Comparison of ENCODE assay signal across 8 mouse cellular contexts in genomic region chr3:79567703-79568362, GRCm38 (mm10). TPM values are rescaled to one million over a fixed set of nuclear protein-coding genes. Genes with fewer than 3 reads are reported as not detected.
DNase-seq lines count a peak whose midpoint lies in the region; ATAC-seq lines count a peak whose summit lies in the region.

Gene Fnip2 (minus strand): TSS chr3:79567796.

- intact Hi-C loops in heart, postnatal 14 days (cut with DNase I) = loop anchor here (5.0 kb wide), 1 partner anchor 51 kb away; no protein-coding TSS in a partner anchor

- no peaks in the 10 kb centered on the region; the same call in 1 of the 2 replicates for H3K4me1 ChIP-seq in forebrain, embryonic 14.5 days (ENCODE audit: control insufficient read depth, insufficient read depth, low read length)
- H3K4me1 ChIP-seq in neural tube, embryonic 15.5 days = peaks cover 35% of the 10 kb centered on the region

- DNase-seq in ES-CJ7 (ENCODE audit: low read depth, low spot score) = peak; percentile 99
- peak; percentile 89 for DNase-seq in cerebellum, adult 11 months
- DNase-seq in forebrain, embryonic 14.5 days (ENCODE audit: low spot score) = peak; percentile 96
- peak; percentile 85 to 90 for DNase-seq in heart, postnatal 14 days
- DNase-seq in layer of hippocampus, adult 11-12 months (ENCODE audit: low spot score) = peak; percentile 92
- peak; percentile 93 to 95 for DNase-seq in lung, adult 18-20 months
- peak; percentile 91 for DNase-seq in testis, postnatal 14 days (ENCODE audit: low spot score)

- peak within 1 kb of the TSS; percentile 78 for H3K9ac ChIP-seq in forebrain, embryonic 14.5 days (ENCODE audit: low read length)
- peak within 1 kb of the TSS; percentile 69 for H3K9ac ChIP-seq in neural tube, embryonic 15.5 days (replicated peaks)

- H3K27ac ChIP-seq in forebrain, embryonic 14.5 days (ENCODE audit: low read depth, low read length) = peak within 1 kb of the TSS; percentile 77
- H3K27ac ChIP-seq in neural tube, embryonic 15.5 days (replicated peaks) = peak within 1 kb of the TSS; percentile 81

- ATAC-seq in forebrain, embryonic 14.5 days = peak; percentile 96
- ATAC-seq in neural tube, embryonic 15.5 days (ENCODE audit: low FRiP score) = peak; percentile 95

- H3K36me3 ChIP-seq in forebrain, embryonic 14.5 days (ENCODE audit: control insufficient read depth, insufficient read depth, low read length) = no peaks in the 10 kb centered on the region
- H3K36me3 ChIP-seq in neural tube, embryonic 15.5 days = no peaks in the 10 kb centered on the region

- peak within 1 kb of the TSS; percentile 87 for H3K4me2 ChIP-seq in forebrain, embryonic 14.5 days (ENCODE audit: low read length)
- peak within 1 kb of the TSS; percentile 89 for H3K4me2 ChIP-seq in neural tube, embryonic 15.5 days

- WGBS in forebrain, embryonic 14.5 days = under 1% methylated on average over 55 of the region's 55 CpGs
- under 1% methylated on average over 48 of the region's 55 CpGs for WGBS in neural tube, embryonic 15.5 days

- H3K27me3 ChIP-seq in forebrain, embryonic 14.5 days (replicated peaks; ENCODE audit: control insufficient read depth, insufficient read depth, low read length) = no peaks in the 10 kb centered on the region
- H3K27me3 ChIP-seq in neural tube, embryonic 15.5 days (replicated peaks) = no peaks in the 10 kb centered on the region

- no peaks in the 10 kb centered on the region for H3K9me3 ChIP-seq in forebrain, embryonic 14.5 days (replicated peaks; ENCODE audit: control insufficient read depth, low read length)
- no peaks in the 10 kb centered on the region for H3K9me3 ChIP-seq in neural tube, embryonic 15.5 days (replicated peaks)

- H3K4me3 ChIP-seq in forebrain, embryonic 14.5 days (ENCODE audit: low read depth, low read length) = peak within 1 kb of the TSS; percentile 74
- H3K4me3 ChIP-seq in neural tube, embryonic 15.5 days (replicated peaks) = peak within 1 kb of the TSS; percentile 65

RNA-seq across cellular contexts. Expression of gene Fnip2, which starts in this region (rescaled TPM):
- polyA plus RNA-seq in forebrain, embryonic 14.5 days (2014; fragmentation: Nextera tagmentation; extraction: Ambion mirVana) = 3.0 and 3.6 TPM in 2 replicates
- 10 to 100 TPM; 13.9 to 15.9 TPM for total RNA-seq in heart, postnatal 14 days (2021)
- polyA plus RNA-seq in neural tube, embryonic 15.5 days (2015; fragmentation: Nextera tagmentation; extraction: Ambion mirVana) = 5.6 and 7.3 TPM in 2 replicates

Comparison
In these comparisons a context has a peak if more than half of its experiments do, and no peak if none do; other contexts are left out.
1. Peak in every context shown above with its lines: DNase-seq, ATAC-seq, H3K4me3 ChIP-seq and H3K27ac ChIP-seq.